Mouse (Mus musculus) embryo, embryonic 11 days (tissue): ENCODE data around the gene Dusp14.

Experiments
- DNase-seq: peaks from one replicate; pipeline ENCODE4 v3.0.0-alpha.2; 2015

Gene Dusp14

DNA sequence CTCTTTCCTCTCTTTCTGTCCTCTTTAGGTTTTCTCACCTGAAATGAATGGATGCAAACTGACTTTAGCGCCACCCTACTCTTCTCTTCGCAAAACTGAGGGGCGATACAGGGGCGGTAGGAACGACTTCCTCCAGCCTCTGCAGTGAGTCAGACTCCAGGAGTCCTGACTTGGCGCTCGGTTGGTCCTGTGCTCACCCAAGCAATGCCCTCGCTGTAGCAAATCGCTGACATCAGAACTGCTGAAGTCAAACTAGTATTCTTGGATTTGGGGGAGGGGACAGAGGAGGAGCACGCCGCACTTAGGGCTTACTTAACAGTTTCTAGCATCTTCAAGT lies at the start of gene Dusp14:
Gene Dusp14 (minus strand): TSS at position 228 of the 337 bp plus-strand sequence.
- DNase-seq, result peak; percentile 33

DNA sequence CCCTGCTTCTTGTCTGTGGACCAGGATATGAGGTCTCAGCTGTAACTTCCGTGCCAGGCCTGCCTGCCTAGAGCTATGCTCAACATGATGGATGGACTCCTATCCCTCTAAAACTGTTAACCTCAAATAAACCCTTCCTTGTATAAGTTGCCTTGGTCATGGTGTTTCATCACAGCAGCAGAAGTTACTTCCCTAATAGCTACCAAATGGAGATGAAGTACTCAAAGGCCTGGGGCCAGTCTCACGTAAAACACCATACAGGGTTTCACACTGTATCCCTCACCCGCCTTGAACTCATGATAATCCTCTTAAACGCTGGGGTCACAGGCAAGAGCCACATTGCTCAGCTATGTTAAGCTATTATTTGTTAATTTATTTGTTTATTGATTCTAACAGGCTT lies 48.4 kb upstream of the Dusp14 start:
- no peak for DNase-seq

DNA sequence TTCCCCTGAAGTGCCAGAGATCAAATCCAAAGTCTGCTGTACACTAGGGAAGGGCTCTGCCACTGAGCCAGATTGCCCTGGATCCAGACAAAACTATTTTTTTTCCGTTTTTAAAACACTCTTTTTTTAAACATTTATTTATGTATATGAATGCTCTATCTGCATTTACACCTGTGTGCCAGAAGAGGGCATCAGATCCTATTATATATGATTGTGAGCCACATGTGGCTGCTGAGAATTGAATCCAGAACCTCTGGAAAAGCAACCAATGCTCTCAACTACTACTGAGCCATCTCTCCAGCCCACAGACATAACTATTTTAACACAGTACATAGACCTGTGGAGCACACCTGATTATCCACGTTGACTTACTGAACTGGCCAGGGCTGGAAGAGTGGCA lies 47.2 kb upstream of the Dusp14 start:
- no peak for DNase-seq

DNA sequence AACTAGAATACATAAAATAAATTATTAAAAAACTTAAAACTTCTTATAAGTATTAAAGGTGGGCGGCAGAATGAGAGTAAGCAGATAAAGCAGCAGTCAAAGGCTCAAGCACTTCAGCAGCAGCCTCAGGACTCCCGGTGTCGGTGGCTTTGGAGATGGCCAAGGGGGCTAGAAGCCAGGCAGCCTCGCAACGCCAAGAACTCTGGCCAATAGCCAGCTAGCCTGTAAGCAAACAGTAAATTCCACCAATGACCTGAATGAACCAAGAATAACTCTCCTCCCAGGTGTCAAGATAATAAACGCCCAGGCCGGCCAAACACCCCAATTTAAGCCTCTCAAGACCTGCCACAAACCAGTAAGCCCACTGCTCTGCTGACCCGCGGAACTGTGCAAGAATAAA lies 46.6 kb upstream of the Dusp14 start:
- no peak for DNase-seq

DNA sequence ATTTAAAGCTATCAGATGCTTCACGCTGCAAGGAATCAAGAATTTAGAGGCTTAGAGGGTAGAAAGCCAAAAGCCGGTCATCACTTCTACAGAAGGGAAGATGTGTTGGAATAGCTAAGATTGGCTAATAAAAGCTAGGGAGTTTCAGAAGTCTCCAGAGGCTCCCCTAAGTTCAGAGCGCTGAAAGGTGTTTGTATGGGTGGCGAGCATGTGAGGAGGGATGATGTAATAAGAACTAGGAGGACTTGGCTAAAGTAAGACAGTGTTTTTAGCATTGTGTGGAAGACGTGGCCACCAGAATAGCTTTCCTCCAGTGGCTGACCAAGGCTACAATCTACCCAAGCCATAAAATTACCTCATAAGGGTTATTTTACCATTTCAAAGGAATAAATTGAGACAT lies 44.6 kb upstream of the Dusp14 start:
- DNase-seq, result no peak

DNA sequence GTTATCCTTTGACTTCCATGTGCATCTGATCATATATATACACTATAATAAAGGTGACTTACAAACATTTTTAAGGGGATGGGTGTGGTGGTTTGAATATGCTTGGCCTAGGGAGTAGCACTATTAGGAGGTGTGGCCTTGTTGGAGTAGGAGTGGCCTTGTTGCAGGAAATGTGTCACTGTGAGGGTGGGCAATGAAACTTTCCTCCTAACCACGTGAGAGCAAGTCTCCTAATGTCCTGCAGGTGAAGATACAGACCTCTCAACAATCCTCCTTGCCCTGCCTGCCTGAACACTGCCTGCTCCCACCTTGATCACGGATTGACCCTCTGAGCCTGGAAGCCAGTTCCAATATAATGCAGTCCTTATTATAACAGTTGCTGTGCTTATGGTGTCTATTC lies 38.1 kb upstream of the Dusp14 start:
- DNase-seq, result no peak

DNA sequence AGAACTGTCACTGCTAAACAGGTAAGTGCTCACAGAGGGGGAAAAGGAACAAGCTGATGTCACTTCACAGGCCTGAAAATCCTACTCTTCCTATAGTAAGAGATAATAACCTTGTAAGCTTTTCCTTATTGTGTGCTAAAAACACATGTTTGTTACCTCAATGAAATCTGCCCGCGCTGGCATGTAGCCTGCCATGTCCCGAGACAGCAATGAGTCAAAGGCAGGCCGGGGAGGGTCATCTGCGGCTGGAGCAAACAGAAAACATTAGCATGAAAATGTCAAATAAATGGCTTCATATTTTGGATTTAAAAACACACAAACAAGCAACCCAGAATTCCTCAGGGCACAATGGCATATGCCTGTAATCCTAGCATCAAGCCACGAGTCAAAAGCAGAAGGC lies 35.0 kb upstream of the Dusp14 start:
- DNase-seq, result no peak

DNA sequence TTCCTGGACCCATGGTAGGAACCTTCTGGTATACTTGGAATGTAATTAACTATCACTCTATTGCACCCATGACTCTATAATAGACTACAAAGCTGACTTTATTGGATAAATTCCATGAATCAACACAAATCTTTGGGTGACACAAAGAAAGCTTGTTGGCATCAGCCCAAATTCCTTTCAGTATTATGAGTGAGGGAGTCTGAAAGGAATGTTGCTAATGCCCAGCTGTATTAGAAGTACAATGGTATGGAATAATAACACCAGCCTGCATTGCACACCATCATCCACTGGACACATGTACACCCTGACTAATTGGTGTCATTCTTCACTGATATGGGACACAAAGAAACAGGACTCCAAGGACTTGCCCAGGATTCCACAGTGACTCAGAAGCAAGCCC lies 32.1 kb upstream of the Dusp14 start:
- DNase-seq, result no peak

DNA sequence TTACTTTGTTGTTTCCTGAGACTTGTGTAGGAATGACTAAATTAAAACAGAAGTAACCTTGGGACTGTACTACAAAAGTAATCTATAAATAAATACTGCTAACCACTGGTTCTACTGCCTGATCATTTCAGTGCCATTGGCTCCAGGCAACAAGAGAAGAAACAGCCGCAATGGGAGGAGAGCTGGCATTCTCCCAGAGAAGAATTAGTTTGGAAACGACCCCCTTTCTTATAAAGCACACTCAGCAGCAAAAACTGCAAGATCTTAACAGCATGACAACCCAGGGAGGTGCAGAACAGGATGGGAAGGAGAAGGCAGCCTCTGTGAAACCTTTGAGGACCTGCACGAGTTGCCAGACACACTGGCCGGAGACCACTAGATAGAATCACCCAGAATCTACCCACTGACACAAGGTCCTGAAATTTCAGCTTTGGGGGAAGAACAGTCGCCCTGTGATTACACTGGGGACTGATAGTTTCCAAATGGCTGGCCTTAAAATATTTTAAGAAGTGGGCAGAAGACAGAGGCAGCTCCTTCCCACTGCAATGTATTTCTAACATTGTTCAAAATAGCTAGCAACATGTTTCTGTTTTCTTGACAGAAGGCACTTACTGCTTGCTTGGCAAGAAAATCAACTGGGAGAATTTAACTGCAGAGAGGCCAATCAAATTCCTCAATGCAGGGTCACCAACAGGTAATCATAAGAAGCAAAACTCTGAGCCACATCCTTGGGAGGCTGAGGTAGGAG lies 28.4 kb upstream of the Dusp14 start:
- DNase-seq, result no peak

DNA sequence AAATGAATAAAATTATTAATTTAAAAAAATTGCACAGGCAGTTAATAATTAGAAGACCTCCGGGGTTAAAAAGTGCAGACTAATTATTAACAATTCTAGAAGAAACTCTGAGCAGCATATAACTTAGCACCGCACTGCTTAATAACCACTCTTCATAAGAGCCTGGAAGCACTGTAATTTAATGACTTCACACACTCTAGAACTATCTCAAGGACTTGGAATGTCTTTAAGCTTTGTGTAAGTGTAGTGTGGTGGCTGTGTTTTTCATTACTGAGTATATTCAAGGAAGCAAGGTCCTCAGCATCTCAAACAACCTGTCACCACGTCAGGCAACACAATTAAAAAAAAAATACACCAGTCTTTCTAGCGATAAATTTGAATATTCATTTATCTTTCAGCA lies 26.0 kb upstream of the Dusp14 start:
- no peak for DNase-seq

DNA sequence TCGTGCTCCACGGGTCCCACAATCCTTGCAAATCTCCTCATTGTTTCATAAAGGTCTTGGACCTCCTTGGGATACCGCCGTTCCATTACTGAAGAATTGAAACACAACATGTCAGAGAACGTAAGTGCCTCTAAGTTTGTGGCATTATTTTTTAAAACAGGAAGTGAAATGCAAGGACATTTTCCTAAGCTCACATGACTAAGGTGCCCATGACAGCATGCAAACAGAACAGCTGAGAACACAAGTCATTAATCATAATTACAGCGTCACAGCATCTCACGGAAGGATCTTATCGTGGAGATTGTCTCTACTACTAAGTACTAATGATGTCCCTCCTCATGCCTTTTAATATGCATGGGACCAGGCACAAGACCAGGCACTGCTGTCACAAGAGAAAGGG lies 21.5 kb upstream of the Dusp14 start:
- DNase-seq, result no peak

DNA sequence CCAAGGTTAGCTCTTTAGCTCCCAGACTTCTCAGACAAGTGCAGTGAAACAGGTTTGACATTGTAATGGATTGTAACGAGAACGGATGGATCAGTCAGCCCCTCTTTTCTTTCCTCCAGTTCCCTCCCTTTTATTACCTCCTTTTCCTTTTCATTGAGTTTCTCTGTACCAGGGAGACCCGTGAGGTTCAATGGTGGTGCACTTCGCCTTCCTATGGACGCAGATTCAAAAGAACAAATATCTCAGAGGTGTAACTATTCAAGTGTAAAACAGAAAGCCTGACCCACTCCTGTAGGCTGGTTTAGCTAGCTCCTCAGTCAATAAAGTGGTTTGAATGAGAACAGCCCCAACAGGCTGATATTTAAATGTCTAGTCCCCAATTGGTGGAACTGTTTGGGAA lies 12.8 kb upstream of the Dusp14 start:
- no peak for DNase-seq

DNA sequence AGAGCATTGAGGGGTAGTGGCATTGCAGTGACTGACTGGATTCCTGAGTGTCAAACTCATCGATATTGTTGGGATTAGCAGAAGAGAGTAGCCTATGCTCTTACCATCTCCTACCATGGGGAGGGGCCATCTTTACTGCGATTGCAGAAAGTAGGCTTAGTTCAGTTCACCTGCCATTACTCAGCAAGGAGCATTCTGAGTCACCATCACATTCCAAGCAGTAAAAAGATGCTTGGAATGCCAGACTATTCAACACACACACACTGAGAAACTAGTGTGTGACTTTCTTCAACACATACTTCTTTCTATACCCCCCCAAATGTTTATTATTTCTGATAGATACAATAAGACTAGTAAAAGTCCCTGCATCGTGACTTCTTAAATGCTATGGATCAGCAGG lies 11.3 kb upstream of the Dusp14 start:
- no peak for DNase-seq

DNA sequence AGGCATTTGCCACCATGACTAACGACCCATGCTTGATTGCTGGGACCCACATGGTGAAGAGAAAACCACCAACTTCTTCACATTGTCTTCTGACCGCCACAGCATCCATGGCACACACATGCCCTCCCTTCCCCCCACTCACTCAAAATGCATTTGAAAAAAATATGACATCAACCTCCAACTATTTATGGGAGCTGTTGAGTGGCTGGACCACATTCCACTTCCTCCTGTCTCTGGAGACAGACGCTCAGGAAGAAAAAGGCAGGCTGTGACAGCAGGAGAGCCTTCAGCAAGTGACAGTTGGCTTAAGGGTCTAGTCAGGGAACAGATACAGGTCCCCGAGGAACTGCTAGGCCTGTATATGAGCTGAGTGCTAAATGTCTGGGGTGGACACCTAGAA lies 10.8 kb upstream of the Dusp14 start:
- DNase-seq, result no peak

DNA sequence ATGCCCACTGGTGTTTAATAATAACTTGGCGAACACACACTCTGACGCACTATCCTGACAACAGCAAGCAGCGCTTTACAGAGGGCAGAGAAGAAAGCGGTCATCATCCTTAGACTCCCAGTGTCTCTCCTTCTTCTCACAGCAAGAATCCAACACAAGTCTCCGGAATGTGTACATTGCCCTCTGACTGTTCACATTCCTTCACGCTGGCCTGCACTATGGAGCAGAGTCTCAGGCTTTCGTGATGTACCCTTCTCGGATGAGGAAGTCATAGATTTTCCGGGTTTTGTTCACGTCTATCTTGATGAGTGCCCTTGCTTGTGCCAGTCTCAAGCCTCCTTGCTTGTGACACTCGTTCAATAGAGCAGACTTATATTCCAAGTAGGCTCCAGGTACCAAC lies 10.3 kb upstream of the Dusp14 start:
- DNase-seq, result no peak

DNA sequence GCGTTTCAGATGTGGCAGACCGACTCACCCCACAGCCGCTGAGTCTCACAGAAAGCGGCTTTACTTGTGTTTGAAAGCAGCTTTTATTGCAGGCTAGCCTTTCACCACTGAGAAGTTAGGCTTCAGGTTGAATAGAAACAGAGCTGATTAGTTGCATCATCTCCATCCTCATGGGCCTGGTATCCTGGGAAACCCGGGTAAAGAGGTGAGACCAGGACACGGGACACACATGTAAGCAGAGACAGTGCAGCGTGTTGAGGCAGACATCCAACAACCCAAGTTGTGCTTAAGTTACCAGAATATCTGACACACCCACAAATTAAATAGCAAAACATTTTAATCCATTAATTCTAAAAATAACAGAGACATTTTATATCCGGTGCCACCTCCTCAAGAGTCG lies 9.5 kb upstream of the Dusp14 start:
- DNase-seq, result no peak

DNA sequence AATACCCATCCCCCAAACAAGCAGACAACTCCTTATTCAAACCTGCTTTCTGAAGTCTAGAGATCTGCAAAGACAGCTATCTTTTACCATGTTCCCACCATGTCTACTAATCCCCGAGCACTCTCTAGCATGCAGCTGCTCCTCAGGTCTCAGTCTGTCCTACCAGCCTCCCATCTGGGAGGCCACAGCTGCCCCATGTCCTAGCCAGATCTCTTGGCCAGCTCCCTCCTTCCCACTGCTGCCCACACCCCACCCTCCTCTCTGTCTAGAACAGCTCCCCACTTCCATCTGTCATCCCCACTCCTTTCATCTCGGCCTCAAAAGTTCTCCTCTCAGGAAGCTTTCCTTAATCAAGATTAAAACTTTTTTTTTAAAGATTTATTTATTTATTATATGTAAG lies 7.9 kb upstream of the Dusp14 start:
- no peak for DNase-seq

DNA sequence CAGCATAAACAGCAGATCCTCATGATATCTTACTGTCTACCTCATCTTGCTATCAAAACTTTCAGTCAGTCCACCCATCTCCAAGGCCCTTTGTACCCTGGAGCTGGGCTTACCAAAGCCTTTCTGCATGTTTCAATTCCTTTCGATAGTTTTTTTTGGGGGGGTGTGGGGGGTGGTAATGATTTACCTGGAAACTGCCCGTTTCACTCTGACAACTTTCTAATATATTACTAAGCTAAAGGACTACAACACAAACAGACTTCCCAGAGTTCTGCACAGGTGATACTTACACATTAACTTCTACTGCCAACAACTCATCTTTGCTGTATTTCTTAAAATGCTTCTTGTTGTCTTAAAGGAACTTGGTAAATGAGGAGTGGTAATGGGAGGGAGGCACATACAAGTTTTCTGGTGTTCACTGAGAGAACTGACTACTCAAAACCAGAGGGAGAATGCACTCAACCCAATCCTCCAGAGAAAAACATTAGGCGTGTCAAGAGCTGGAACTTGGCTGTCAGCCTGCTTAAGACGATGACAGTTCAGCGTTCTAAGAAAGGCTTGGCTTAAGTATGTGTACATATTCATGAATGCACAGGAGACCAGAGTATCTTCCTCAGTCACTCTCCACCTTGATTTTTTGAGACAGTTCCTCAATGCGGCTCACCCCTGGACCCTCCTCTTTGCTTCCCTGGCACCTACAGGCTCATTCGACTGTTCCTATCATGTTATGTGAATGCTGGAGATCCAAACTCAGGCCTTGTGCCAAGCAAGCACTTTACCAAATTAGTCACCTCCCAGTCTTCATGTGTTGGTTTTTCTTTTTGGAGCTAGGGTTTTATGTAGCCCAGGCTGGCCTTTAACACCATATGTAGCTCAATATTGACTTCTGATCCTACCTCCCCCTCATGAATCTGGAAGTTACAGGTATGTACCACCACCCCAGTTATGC lies 5.0 kb upstream of the Dusp14 start:
- DNase-seq, result no peak

DNA sequence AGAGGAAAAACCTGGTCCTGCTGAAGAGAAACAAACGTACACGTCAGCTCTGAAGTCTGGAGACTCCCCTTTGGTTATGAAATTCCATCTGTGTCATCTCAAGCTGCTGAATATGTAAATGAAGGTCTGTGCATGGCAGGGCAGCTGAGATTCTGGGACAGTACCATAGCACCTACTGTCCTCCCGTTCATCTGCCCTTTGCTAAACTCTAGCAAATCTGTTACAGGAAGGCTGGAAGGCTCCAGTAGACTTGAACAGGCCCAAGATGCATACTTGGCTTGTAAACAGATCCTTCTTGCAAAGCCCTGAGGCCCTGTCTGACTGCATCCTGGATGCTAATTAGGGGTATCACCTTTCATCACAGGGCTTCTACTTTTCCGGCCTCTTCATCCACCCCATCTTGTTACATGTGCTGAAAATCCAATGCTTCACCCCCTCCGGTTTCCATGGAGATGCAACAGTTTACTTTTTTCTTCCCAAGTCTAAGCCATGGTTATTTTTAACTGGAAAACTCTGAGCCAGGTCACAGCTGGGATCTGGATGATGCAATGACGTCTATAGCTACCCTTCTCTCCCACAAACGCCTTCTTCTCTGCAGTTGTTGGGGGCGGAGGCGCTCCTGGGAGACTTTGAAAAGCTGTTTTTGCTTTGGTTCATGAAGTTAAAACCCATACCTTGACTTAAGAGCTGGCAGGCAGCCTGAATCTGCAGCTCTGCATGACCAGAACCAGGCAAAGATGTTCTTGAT lies 4.0 kb upstream of the Dusp14 start:
- peak; percentile 29 for DNase-seq

DNA sequence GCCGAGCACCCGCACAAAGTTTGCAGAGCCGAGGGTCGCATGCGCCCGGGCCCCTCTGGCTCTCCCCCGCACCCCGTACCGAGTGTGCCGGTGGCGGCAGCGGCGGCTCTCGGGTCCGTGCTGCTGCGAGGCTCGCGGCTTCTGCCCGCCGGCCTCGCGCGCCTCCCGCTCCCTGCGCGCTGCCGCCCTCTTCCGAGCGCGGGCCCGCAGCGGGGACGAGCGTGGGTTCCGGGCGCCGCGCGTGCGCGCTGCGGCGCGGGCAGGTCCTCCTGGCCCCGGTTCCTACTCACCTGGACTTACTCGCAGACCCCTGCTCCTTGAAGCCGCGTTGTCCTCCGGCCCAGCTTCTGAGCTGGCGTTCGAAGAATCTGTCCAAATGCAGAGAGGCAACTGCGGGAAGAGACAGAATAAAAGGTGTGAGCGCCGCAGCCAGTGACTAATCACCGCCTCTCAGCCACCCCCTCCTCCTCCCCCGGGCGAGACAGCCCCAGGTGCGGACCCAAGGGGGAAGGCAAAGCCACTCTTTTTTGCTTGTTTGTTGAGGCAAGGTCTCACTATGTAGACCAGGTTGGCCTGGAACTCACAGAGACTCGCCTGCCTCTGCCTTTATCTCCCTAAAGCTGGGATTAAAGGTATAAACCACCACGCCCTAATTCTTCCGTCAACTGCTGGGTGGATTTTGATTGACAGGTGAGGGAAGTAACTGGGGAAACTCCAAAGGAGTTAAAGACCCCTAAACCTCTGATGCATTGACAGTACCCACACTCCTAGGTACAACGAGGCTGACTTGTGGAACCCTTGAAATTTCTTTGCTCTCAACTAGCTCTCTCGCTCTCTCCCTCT lies 649 bp downstream of the Dusp14 start:
- DNase-seq, result peak; percentile 87

DNA sequence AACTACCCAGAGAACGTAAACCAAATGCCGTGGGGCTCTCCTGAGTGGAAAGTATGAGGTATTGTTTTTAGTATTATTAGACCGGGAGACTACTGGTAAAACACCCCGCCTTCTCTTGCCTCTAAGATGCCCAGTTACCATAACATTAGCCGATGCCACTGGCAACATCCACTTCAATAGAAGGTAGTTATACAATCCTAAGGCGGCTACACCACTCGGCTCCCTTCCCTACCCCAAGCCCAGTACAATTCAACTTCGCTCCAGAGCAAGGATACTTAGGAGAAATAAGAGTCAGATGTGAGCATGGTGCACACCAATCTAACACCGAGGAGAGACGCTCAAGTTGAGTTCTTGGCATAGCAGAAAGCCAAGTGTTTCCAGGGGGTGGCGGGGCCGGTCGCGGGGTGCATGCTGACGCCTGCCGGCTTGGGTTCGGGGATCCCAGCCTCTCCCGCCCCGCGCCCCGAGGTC lies 1.3 kb downstream of the Dusp14 start:
- no peak for DNase-seq

DNA sequence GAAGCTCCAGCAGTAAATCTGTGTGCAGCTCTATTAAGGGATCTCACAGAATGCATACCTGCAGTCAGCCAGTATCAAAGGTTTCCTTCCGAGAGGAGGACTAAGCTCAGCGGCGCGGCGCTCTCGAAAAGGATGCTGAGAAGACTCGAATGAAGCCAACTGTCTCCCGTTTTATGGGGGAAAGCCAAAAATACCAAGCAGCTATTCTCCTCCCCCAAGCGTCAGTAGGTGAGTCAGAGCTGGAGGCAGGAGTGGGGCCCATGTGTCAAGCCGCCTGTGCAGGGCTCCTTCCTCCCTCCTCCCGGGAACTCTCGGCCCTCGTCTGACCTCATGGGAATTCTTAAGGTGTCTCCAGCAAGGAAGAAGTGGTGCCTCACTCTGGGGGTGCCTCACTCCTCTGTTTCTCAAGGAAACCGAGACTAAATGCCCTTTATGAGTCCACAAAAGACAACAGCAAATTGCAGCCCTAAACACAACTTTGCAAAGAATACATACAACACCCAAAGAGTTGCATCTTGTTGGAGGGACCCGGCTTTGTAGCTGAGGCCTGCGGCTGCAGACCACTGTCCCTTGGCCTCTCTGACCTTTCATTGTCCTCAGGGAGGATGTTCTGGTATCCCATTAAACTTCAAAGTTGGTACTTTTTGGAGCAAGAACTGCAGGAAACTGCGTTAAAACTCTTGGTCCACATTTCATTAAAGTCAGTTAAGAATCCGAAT lies 2.0 kb downstream of the Dusp14 start:
- DNase-seq, result peak; percentile 46
